Mouse (Mus musculus) brain, embryonic 14.5 days (tissue): ENCODE results near the gene Krt80.

Source experiments
- CTCF ChIP-seq: fragments of 200-500 bp; IDR thresholded peaks from 2 replicates; pipeline ENCODE4 v1.5.1; 2012; ENCODE audit warnings: inconsistent platforms, mild to moderate bottlenecking, moderate library complexity, borderline replicate concordance; ENCODE audit not compliant: insufficient read depth, insufficient read length; ENCODE audit errors: extremely low read depth
- POLR2A ChIP-seq: fragments of 200-500 bp; IDR thresholded peaks from 2 replicates; pipeline ENCODE4 v1.6.1; 2012; ENCODE audit warnings: mild to moderate bottlenecking, inconsistent platforms, borderline replicate concordance; ENCODE audit not compliant: poor library complexity, insufficient read depth, insufficient read length, severe bottlenecking; ENCODE audit errors: extremely low read depth

DNA sequence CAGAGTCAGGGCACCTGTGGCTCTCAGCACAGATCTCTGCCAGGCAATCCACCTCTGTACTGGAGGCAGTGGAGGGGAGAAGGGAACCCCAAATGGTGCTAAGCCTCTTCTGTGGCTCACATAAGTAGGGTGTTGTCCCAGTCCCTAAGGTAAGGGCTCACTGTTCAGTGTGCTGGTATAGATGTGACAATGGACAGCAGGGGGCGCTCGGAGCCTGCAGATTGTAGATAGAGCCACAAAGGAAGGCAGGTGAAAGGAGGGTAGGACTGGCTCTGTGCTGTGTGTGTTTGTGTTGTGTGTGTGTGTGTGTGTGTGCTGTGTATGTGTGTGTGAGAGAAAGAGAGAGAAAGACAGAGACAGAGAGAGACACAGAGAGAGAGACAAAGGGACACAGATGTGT is 30.4 kb downstream of the Krt80 start:
- TF ChIP-seq CTCF = peak; percentile 90
- TF ChIP-seq POLR2A = no peak
